Mouse (Mus musculus) heart, embryonic 16.5 days (tissue): ENCODE measurements around the gene Map2k3. TPM values are rescaled to one million over a fixed set of nuclear protein-coding genes. Genes with fewer than 3 reads are reported as not detected.

ENCODE experiments used
- ATAC-seq: fragments of 200-750 bp; cut with Nextera tagmentation; replicated peaks from 2 replicates; pipeline ENCODE4 v1.8.0; 2017; ENCODE audit warnings: moderate number of reproducible peaks; ENCODE audit not compliant: insufficient read depth, low FRiP score; ENCODE audit errors: extremely low read depth
- H3K27ac ChIP-seq: fragments of 300-500 bp; sonication (generic); 2 replicates; pipeline ENCODE4 v1.5.1; 2014; ENCODE audit warnings: mild to moderate bottlenecking, low read length, control low read depth, moderate library complexity
- H3K27me3 ChIP-seq: fragments of 300-500 bp; sonication (generic); 2 replicates; pipeline ENCODE4 v1.6.1; 2014; ENCODE audit warnings: low read length, mixed read lengths; ENCODE audit not compliant: control insufficient read depth, insufficient read depth
- H3K36me3 ChIP-seq: fragments of 300-500 bp; sonication (generic); 2 replicates; pipeline ENCODE4 v1.6.1; 2014; ENCODE audit not compliant: control insufficient read depth, insufficient read depth
- H3K4me1 ChIP-seq: fragments of 300-500 bp; sonication (generic); 2 replicates; pipeline ENCODE4 v1.6.1; 2014; ENCODE audit warnings: low read length, mixed read lengths; ENCODE audit not compliant: control insufficient read depth, insufficient read depth
- H3K4me2 ChIP-seq: fragments of 300-500 bp; sonication (generic); 2 replicates; pipeline ENCODE4 v1.6.1; 2014; ENCODE audit warnings: low read depth, mild to moderate bottlenecking, control low read depth, low read length
- H3K4me3 ChIP-seq: fragments of 300-500 bp; sonication (generic); 2 replicates; pipeline ENCODE4 v1.5.1; 2014; ENCODE audit warnings: mild to moderate bottlenecking, control low read depth, low read length
- H3K9ac ChIP-seq: fragments of 300-500 bp; sonication (generic); 2 replicates; pipeline ENCODE4 v1.6.1; 2014; ENCODE audit warnings: low read length, control low read depth
- H3K9me3 ChIP-seq: fragments of 300-500 bp; sonication (generic); replicated peaks from 2 replicates; pipeline ENCODE4 v1.6.1; 2016; ENCODE audit warnings: low read length; ENCODE audit not compliant: control insufficient read depth
- WGBS: fragments of 180-500 bp; shearing (Covaris S2); extraction: QIAGEN DNeasy Blood & Tissue Kit; methylation state at CpG from one replicate; pipeline ENCODE4 v1.1.7; 2014; 5-methylcytosine and 5-hydroxymethylcytosine counted together
- polyA plus RNA-seq: library from polyadenylated mRNA; unstranded; fragments of >200 nt; fragmentation: Nextera tagmentation; extraction: Ambion mirVana; gene quantifications from 2 replicates; pipeline ENCODE4 v1.2.1, GENCODE M21; 2015

The Map2k3 gene
- polyA plus RNA-seq, 1 experiment from 2014 or later, result 67.7 TPM

DNA sequence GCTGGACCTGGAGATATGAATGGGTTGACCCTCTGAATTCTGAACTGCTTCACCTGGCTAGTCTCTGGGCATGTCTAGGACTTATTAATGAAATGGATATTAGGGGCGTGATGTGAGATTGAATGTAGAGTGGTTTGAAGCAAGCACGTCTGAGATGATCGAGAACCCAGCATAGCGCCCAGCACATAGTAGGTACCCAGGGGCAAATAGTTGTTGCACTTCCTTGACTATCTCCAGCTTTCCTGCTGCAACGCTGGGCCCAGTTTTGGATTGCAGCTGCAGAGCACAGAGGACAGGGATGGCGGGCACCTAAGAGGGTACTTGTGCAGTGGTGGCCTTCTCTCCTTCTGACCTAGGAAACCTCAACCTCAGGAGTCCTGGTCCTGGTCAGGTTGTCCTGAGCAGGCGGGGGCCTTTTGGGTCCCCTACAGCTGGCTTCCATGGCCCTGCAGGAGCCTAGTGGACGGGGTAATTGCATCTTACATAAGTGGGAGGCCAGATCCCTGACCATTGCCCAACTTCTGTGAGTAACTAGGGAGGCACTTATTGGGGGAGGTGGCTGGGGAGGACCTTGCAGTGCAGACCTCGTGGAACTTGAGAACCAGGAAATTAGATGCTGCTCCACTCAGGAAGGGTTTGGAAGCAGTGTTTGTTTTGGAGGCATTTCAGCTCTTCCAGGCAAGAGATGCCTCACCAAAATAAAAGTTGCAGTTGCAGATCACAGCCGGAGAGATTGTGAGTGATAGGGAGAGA, 1.5 kb downstream of the Map2k3 start:
- Histone ChIP-seq H3K9me3 (no peaks in the 10 kb centered on the region), H3K4me2 (peak overlapping the region; percentile 74), H3K4me3 (peak overlapping the region; percentile 94), H3K27me3 (no peaks in the 10 kb centered on the region), H3K27ac (peak overlapping the region; percentile 12; the same call in 1 of the 2 replicates), H3K4me1 (peaks cover 34% of the 10 kb centered on the region), H3K9ac (peak overlapping the region; percentile 94), H3K36me3 (no peaks in the 10 kb centered on the region)
- WGBS, result 67% methylated on average over 10 of the region's 10 CpGs
- no peak for ATAC-seq

DNA sequence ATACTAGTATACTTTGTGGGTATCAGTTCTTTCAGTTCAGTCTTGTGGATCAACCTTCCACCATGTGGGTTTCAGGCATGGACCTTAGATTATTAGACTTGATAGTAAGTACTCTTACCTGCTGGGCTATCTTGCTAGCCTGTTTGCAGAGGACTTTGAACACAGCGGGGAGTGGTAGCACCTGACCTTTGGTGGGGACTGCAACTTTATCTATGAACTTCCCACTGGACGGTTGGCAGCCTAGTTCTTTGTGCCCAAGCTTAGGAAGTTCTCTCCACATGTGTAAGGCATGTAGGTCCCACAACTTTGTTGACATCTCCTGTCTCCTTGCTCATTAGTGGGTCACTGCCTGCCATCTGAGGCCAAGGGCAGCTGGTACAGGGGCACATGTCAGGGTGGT, 3.0 kb downstream of the Map2k3 start:
- 76% methylated on average over 2 of the region's 2 CpGs for WGBS
- Histone ChIP-seq H3K27me3 (no peaks in the 10 kb centered on the region), H3K36me3 (no peaks in the 10 kb centered on the region), H3K4me3 (no peak overlapping the region), H3K9ac (no peak overlapping the region), H3K4me2 (0 out of 2 replicates have a peak overlapping the region, but pooled peaks have one; percentile 21), H3K4me1 (peaks cover 34% of the 10 kb centered on the region), H3K9me3 (no peaks in the 10 kb centered on the region), H3K27ac (peak overlapping the region; percentile 58)
- no peak for ATAC-seq

DNA sequence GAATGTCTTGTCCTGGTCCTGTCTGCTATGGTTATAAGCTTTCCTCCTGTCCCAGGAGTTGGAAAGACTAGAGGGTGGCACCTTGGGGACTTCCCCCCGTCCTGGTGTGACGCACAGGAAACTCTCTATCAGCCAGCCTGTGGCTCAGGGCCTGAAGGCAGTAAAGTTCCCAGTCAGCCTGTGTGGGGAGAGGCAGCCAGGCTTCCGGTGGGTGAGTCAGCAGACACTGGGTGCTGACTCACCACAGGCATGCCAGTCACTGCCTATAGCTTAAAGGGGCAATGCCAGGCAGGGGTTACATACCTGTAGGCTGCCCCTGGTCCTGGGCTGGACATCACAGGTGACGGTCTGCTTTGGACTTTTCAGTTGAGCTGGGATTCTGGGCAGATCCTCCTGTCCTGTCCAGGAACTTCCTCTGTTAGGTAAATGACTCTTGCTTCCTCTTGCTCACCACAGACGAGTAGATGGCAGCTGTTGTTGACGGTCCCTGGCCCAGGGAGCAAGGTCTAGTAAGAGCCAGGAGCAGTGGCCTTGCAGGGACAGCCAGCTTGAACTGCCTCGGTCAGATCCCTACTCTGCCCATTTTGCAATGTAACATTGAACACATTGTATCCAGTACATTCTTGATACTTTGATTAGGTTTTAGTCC, 3.6 kb downstream of the Map2k3 start:
- WGBS, result 52% methylated on average over 7 of the region's 7 CpGs
- H3K4me3 ChIP-seq, result 0 out of 2 replicates have a peak overlapping the region, but pooled peaks have one; percentile 12
- no peaks in the 10 kb centered on the region for H3K36me3 ChIP-seq
- no peak overlapping the region for H3K9ac ChIP-seq
- peak overlapping the region; percentile 58 for H3K27ac ChIP-seq
- H3K9me3 ChIP-seq, result no peaks in the 10 kb centered on the region
- ATAC-seq, result peak; percentile 25
- no peaks in the 10 kb centered on the region for H3K27me3 ChIP-seq
- peaks cover 31% of the 10 kb centered on the region for H3K4me1 ChIP-seq
- peak overlapping the region; percentile 21; the same call in 1 of the 2 replicates for H3K4me2 ChIP-seq

DNA sequence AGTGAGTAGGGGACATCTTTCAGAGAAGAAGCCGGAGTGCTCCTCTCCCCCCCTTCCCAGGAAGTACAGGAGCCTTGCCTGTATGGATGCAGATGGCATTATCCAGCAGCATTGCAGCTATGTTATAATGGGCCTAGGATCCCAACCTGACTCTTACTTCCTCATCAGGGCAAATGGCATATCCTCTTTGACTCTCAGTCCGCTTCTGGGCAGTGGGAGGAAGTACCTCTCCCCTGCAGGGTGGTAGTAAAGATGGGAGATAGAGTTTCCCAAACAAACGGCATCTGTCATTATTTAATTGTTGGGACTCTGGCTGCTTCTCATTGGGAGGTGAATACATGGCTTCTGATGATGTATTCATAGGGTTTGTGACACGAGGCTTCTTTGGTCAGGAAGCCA, 4.1 kb downstream of the Map2k3 start:
- ATAC-seq, result no peak
- no peaks in the 10 kb centered on the region for H3K9me3 ChIP-seq
- H3K9ac ChIP-seq, result no peak overlapping the region
- H3K27me3 ChIP-seq, result no peaks in the 10 kb centered on the region
- 72% methylated on average over 4 of the region's 4 CpGs for WGBS
- H3K4me2 ChIP-seq, result 0 out of 2 replicates have a peak overlapping the region, but pooled peaks have one; percentile 21
- no peak overlapping the region for H3K27ac ChIP-seq
- no peaks in the 10 kb centered on the region for H3K36me3 ChIP-seq
- peaks cover 29% of the 10 kb centered on the region for H3K4me1 ChIP-seq
- no peak overlapping the region for H3K4me3 ChIP-seq

DNA sequence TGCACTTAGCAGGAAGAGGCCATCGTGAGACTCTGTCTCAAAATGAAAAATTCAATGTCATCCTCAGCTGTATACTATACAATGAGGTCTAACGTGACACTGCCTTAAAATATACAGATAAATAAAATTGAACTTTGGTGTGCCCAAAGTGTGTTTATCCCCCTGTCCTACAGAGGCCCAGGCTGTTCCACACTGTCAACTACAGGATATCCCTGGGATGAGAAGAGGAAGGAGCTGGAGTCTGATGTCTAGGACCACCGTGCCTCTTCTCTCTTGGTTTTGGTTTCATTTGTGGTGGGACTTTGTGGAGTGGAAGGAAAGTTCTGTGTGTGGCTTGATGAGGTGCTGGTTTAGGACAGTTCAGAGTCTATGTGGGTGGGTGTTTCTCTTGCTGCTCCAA, 5.8 kb downstream of the Map2k3 start:
- no peak overlapping the region for H3K9ac ChIP-seq
- WGBS, result 70% methylated on average over 3 of the region's 3 CpGs

DNA sequence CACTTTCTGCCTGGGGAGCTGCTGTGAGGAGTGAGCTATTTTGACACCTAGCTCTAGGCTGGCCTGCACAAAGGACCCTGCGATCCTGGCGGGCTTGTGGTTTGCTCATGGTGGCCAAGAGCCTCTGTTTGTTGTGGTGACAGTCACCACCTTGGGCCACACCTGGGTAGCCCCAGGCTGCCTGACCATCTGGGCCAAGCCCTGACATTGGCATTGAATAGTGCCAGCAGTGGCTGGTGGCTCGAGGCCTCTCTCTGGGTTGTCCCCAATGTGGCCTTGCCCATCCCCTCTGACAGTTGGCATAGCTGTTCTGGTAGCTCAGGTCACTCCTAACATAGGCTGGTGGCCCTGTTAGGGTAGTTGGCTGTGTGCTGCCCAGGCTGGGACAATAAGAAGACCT, 7.7 kb downstream of the Map2k3 start:
- Histone ChIP-seq H3K4me1 (peaks cover 20% of the 10 kb centered on the region), H3K4me2 (no peak overlapping the region), H3K27ac (no peak overlapping the region), H3K9ac (no peak overlapping the region), H3K36me3 (peaks cover 18% of the 10 kb centered on the region), H3K27me3 (no peaks in the 10 kb centered on the region), H3K4me3 (no peak overlapping the region), H3K9me3 (no peaks in the 10 kb centered on the region)
- no peak for ATAC-seq
- 72% methylated on average over 3 of the region's 3 CpGs for WGBS

More for the DNA sequence above, 5.8 kb downstream of the Map2k3 start:
- H3K27ac ChIP-seq, result no peak overlapping the region
- no peak overlapping the region for H3K4me3 ChIP-seq
- ATAC-seq, result no peak
- H3K4me1 ChIP-seq, result peaks cover 36% of the 10 kb centered on the region
- peaks cover 4% of the 10 kb centered on the region; the same call in 1 of the 2 replicates for H3K36me3 ChIP-seq
- H3K27me3 ChIP-seq, result no peaks in the 10 kb centered on the region
- H3K4me2 ChIP-seq, result no peak overlapping the region
- H3K9me3 ChIP-seq, result no peaks in the 10 kb centered on the region

DNA sequence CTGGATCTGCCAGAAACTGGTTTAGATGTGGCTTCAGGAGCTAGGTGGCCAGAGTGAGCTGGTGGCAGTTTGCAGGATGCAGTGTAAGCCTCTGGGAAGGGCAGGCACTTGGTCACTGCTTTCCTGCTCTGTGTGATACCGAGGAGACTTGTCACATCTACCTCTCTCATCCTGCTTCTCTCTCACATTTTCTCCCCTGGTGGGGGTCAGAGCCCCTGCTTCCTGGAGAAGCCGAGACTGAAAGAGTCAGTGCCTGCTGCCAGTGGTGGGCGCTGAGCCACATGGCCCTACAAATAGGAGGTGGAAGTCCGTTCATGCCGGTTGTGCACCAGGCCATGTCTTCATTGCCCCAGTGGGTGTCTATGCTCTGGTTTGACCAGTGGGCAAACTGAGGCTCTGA, 8.7 kb downstream of the Map2k3 start:
- Histone ChIP-seq H3K9me3 (no peaks in the 10 kb centered on the region), H3K36me3 (peaks cover 18% of the 10 kb centered on the region), H3K27ac (no peak overlapping the region), H3K9ac (no peak overlapping the region), H3K4me1 (peaks cover 16% of the 10 kb centered on the region), H3K27me3 (no peaks in the 10 kb centered on the region), H3K4me2 (no peak overlapping the region), H3K4me3 (no peak overlapping the region)
- no peak for ATAC-seq
- 83% methylated on average over 5 of the region's 5 CpGs for WGBS

DNA sequence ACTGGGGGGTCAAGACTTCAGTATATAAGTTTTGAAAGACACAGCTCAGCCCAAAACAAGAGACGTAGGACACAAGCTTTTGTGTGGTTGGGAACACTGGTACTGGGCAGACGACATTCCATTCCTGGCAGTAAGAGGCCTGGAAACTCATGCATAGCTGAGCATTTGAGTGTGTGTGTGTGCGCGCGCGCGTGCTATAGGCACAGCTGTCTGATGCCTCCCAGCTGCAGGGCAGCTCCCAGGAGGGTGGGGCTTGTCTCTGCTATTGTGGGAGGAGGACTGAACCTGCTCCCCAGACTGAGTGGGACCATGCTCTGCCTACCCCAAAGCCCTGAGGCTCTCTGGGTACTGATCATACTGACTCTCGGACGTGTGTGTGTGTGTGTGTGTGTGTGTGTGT, 9.5 kb downstream of the Map2k3 start:
- Histone ChIP-seq H3K4me2 (no peak overlapping the region), H3K9me3 (no peaks in the 10 kb centered on the region), H3K27ac (no peak overlapping the region), H3K9ac (no peak overlapping the region), H3K27me3 (no peaks in the 10 kb centered on the region), H3K36me3 (peaks cover 22% of the 10 kb centered on the region), H3K4me1 (peaks cover 13% of the 10 kb centered on the region), H3K4me3 (no peak overlapping the region)
- 38% methylated on average over 9 of the region's 9 CpGs for WGBS
- peak; percentile 46 for ATAC-seq
